Mouse (Mus musculus) B cell, adult 67 days (primary cell): ENCODE measurements around the gene Zfp872. TPM values are rescaled to one million over a fixed set of nuclear protein-coding genes. Genes with fewer than 3 reads are reported as not detected.

Experiments
- total RNA-seq, 2 experiments: library from RNA; stranded (reverse); gene quantifications; 4 replicates each; pipeline ENCODE4 v1.2.4; 2023

Gene Zfp872
- not detected for total RNA-seq

DNA sequence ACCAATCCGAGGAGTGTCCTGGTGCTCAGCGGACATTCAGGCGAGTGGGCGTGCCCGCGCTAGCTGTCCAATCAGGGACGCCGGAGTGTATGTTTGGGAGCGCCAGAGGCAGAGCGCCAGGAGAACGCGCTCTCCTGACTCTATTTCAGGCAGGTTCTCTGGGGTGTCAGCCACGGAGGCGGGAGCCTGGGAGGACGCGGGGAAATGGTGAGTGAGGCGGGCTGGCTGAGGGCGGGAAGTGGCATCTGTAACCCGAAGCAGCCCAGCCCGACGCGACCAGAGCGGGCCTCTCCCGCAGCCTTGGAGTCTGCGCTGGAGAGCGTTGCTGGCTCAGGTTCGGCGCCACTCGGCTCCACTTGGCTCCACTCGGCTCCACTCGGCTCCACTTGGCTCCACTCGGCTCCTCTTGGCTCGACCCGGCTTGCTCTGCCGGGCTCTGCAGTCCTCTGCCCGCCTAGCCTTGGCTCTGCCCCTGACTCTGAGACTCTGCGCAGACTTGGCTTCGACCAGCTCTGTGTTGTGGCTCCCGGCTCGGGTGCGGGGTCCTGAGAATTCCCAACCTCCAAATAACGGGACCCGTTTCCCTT, at the start of gene Zfp872:
Gene Zfp872 (plus strand): TSS at position 66 of the 587 bp plus-strand sequence.

DNA sequence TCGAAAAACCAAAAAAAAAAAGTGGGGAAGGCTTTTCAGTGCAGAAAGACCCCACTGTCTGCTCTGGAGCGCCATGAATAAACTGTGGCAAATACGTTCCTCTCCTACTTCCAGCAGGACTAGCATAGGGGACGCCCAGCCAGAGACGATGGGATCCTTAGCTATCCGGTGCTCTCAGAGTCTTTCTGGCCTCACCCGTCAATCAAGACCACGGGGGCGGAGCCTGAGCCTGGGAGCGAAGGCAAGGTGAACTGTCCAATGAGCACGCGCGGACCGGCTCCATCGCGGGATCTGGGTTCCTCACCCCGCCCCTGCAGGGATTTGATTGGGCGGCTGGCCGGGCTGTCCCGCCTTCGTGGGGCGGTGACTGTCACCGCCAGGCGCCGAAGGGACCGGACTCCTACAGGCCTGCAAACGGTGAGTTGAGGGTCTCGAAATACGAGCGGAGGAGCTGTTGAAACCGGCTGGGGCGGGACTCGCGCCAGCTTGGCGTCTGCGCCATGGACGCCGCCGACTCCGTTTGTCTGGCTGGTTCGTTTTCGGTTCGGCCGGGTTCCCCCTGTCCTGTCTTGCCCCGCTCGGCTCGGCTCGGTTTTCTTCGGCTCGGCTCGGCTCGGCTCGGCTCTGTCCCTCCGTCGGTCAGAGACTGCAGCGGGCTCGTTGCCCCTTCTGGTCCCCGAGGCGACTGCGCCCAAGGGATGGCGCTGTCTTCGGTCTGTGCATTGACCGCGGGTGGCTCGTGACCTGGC, 31.2 kb upstream of the Zfp872 start, which contains the start of gene Pigyl:
Gene Pigyl (plus strand): TSS at position 350 of the 749 bp plus-strand sequence.

DNA sequence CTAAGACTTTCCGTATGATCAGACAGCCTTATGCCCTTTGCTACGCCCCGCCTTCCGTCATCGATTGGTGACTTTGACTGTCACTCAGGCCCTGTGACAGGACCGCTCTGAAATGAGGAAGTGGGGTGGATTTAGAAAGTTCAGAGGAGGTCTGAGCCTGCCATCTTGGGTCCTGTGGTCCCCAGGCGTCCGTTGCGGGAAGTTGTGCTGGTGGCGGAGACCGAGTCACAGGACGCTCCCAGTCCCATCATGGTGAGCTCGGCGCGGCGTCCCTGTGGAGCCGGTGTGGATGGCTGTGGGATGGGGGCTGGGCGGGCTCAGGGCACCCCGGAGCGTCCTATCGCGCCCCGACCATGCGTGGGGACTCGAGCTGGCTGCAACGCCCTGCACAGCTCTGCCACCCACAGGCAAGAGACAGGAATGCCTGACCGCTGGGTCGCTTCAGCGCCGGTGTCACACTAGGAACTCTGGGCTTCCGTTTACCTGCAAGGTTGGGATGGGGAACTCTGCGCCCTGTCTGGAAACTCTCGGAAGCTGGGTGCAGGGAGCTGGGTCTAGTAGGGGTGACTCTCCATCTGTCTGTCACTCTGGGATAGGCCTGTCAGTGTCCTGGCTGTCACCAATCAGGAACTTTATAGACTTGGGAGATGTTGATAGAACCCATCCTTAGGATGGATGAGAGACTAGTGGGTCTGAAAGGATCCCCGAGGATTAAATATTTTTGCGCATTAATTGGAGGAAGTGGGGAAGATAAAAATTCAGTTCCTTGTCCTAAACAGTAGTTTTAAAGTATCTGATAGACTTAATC, 37.9 kb downstream of the Zfp872 start, which contains the start of gene Zfp809:
Gene Zfp809 (plus strand): TSS at position 134 of the 808 bp plus-strand sequence.

Other genes with a start within 250 kb of the Zfp872 start
- gene Swsap1, start 232.3 kb upstream of the Zfp872 start, total RNA-seq, result 10 to 100 TPM; 10.2 to 12.1 TPM
- gene Epor, start 224.6 kb upstream of the Zfp872 start, total RNA-seq, result under 1 TPM in 1 of 2 experiments, not detected in 1; 0.49 TPM
- not detected for gene Rgl3, start 198.6 kb upstream of the Zfp872 start, total RNA-seq
- gene Ccdc151, start 185.5 kb upstream of the Zfp872 start, total RNA-seq, result not detected
- 10 to 100 TPM; 68.4 to 71.0 TPM for gene Prkcsh, start 185.3 kb upstream of the Zfp872 start, total RNA-seq
- not detected for gene Elavl3, start 136.1 kb upstream of the Zfp872 start, total RNA-seq
- not detected for gene Gm49318, start 116.8 kb upstream of the Zfp872 start, total RNA-seq
- gene Zfp653, start 116.7 kb upstream of the Zfp872 start, total RNA-seq, result 10 to 100 TPM; 33.3 to 36.1 TPM
- 10 to 100 TPM; 22.1 to 27.1 TPM for gene Ecsit, start 102.7 kb upstream of the Zfp872 start, total RNA-seq
- not detected for gene Cnn1, start 88.9 kb upstream of the Zfp872 start, total RNA-seq
- gene Elof1, start 70.9 kb upstream of the Zfp872 start, total RNA-seq, result 10 to 100 TPM; 41.6 to 49.2 TPM
- 100 to 1,000 TPM; 205 to 239 TPM for gene Acp5, start 52.4 kb upstream of the Zfp872 start, total RNA-seq
- gene Pigyl, start 31.2 kb upstream of the Zfp872 start, total RNA-seq, result 10 to 100 TPM in 1 of 2 experiments, 1 to 10 TPM in 1; 9.0 to 12.4 TPM
- gene Zfp809, start 37.6 kb downstream of the Zfp872 start, total RNA-seq, result 10 to 100 TPM; 39.3 to 41.9 TPM
- 1 to 10 TPM; 2.1 to 3.4 TPM for gene Zfp599, start 71.8 kb downstream of the Zfp872 start, total RNA-seq
- gene Zfp810, start 119.6 kb downstream of the Zfp872 start, total RNA-seq, result 10 to 100 TPM; 15.6 to 21.3 TPM
- gene Anln, start 201.1 kb downstream of the Zfp872 start, total RNA-seq, result under 1 TPM; 0.71 to 0.84 TPM
- 1 to 10 TPM; 1.4 to 2.5 TPM for gene 9530077C05Rik, start 223.4 kb downstream of the Zfp872 start, total RNA-seq